Mouse (Mus musculus) ovary, adult 2 months (tissue): ENCODE data around the gene Gm1043. TPM values are rescaled to one million over a fixed set of nuclear protein-coding genes. Genes with fewer than 3 reads are reported as not detected.

Source experiments
- polyA plus RNA-seq: library from polyadenylated mRNA; depleted of rRNA; stranded (reverse); fragments of >200 nt; gene quantifications from 2 replicates; pipeline ENCODE4 v1.2.3, GENCODE M21; 2012; rRNA removed

Gene Gm1043
- 0.41 and 0.69 TPM in 2 replicates for polyA plus RNA-seq

DNA sequence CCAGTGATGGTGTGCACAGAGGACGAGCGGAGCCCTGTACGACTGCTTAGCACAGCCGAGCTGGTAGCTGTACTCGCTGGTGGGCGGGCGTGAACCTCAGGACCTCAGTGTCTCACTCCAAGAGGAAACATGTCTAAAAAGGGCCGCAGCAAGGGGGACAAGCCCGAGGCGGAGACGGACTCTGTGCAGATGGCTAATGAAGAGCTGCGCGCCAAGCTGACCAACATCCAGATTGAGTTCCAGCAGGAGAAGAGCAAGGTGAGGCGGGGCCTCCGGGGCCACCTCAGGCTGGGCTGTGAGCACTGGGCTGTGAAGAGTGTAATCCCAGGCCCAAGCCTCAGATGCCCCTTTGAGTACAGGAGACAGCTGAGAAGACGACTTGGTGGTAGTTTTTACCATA, at the start of gene Gm1043:
Gene Gm1043, plus strand, starts transcription at position 130 of the 400 bp plus-strand sequence.

DNA sequence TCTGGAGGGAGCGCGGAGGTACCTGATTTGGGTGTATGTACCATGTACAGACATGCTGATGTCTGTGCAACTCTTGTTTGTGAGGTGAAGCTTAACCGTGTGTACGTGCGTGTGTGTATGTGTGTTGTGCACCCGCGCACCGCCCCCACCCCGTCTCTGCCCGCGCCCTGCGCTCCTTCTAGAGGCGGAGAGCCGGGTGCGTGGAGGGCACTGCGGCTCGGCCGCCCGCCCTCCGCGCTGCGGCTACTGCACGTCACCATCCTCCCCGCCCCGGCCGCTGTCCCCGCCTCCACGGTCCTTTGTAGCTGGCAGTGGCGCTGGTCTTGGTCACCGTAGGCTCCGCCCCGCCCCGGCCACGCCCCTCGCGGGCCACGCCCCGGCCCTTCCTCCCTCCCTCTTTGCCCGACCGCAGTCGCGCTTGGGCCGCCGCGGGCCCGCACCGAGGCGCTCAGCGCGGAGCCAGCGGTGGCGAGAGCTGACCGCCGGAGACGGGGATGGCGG, 156.5 kb downstream of the Gm1043 start, which contains the start of gene Crmp1:
Gene Crmp1, plus strand, starts transcription at position 290 of the 501 bp plus-strand sequence.

Other genes with a start within 250 kb of the Gm1043 start
- gene Ppp2r2c, start 216.9 kb upstream of the Gm1043 start, polyA plus RNA-seq: 18.3 and 23.3 TPM in 2 replicates
- gene Wfs1, start 96.2 kb upstream of the Gm1043 start, polyA plus RNA-seq: 36.0 and 42.1 TPM in 2 replicates
- 0.71 and 1.7 TPM in 2 replicates for gene Crmp1, start 156.6 kb downstream of the Gm1043 start, polyA plus RNA-seq